Mouse (Mus musculus): ENCODE measurements around the gene Oas1d.
"Not testable (repeated sequence)": the region's sequence is repeated elsewhere in the genome, so short reads cannot be mapped to it uniquely, and the experiment has no call there.

Oas1d gene

GRCm38 (mm10) chr5:120898726-120899125, 15.6 kb upstream of the Oas1d start:
- DNase-seq (ENCODE audit: low read depth in 2 of 2, low spot score in 2 of 2) = no peak

DNA sequence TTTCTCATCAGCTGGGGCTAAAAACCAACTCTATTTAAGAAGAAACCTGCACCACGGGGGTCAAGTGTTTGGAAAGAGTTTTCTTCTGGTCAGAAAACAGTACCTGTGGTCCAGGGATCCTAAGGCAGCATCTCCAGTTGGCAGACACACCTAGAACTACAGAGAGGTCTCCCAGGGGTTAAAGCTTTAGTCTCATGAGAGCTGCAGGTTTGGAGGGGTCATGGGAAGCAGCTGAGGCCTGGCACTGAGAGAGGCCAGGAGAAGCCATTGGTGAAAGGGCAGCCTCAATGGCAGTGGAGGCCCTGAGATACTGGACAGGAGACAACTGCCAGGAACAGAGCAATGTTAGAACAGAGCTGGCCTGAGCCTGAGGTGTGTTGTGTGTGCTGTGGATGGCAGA, 13.7 kb upstream of the Oas1d start:
- no peak for DNase-seq (ENCODE audit: low read depth in 2 of 2, low spot score in 2 of 2)

GRCm38 (mm10) chr5:120902056-120902455, 12.3 kb upstream of the Oas1d start:
- DNase-seq (ENCODE audit: low read depth in 2 of 2, low spot score in 2 of 2) = no peak

DNA sequence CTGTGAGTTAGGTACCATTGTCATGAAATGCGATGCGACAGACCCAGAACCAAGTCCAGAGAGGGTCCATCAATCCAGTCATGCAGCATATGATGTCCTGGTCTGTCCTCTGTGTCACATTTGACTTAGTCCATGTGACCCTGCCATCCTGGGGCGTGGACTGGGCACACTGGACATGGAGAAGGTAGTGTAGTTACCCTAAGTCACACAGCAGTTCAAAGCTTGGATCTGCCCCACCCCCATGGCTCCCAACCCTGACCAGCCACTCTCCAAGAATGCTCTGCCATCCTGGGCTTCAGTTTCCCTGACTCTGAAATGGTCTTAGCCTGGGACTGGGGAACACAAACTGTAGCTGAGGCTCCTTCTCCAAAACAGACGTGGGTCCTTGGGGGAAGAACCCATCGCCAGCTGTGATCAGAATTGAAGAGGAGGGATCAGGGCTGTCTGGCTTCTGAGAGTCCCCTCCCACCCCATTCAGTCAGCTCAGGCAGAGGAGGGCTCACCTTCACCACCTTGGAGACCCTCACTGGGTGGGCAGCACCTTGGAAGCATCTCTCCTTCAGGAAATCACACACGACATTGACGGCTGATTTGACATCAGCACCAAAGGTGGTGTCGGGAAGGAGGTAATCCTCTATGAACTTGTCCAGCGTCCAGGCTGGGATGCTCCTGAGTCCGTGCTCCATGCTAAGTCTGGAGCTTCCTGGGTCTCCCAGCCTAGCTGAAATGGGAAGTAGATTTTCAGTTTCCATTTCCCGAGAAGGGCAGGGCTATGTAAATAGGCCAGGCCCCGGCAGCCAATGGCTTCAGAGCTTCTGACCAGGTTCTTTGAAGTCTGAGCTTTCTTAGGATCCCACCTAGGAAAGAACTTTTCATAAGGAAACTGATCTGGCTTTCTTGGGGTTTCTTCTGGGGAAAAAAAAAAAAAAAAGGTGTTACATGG, 7.3 kb upstream of the Oas1d start, which contains the start of gene Oas1a:
TSS of gene Oas1a (minus strand) at position 731 of the 943 bp plus-strand sequence.
- not testable (repeated sequence) for DNase-seq (ENCODE audit: low read depth in 2 of 2, low spot score in 2 of 2)

DNA sequence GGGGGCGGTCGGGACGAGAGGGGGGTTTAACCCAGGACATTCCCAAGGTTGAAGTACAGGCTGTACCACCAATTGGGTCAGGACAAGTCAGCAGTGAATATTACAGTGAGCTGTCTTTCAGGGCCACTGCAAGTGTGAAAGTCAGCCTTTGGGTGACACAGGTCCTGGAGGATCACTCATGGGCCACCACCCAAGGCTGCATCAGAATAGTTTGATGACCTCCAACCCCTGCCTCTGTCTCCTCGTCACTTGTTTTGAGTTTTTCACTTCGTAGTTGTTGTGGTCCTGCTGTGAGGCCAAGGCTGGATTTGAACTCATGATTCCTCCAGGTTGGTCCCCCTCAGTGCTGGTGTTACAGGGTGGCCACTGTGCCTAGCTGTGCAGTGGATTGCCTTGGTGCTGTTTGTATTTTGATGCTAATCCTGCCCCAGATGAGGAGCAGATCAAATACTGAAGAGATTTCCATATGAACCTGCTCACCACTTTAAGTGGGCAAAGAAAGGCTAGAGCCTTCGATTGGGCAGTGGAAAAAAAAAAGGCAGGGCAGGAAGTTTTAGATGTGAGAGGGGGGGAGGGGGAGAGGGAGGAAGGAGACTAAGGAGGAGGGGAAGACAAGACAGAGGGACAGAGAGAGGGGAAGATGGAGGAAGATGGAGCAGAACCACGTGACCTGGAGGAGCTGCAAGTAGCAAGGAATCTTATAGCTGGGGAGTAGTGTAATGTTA, 6.0 kb upstream of the Oas1d start:
- no peak for DNase-seq (ENCODE audit: low read depth in 2 of 2, low spot score in 2 of 2)

- DNase-seq (ENCODE audit: low read depth in 2 of 2, low spot score in 2 of 2) = not testable (repeated sequence)
Observed at GRCm38 (mm10) chr5:120919156-120919935, 5.0 kb downstream of the Oas1d start.

GRCm38 (mm10) chr5:120920296-120920695, 6.0 kb downstream of the Oas1d start:
- DNase-seq (ENCODE audit: low read depth in 2 of 2, low spot score in 2 of 2) = no peak

DNA sequence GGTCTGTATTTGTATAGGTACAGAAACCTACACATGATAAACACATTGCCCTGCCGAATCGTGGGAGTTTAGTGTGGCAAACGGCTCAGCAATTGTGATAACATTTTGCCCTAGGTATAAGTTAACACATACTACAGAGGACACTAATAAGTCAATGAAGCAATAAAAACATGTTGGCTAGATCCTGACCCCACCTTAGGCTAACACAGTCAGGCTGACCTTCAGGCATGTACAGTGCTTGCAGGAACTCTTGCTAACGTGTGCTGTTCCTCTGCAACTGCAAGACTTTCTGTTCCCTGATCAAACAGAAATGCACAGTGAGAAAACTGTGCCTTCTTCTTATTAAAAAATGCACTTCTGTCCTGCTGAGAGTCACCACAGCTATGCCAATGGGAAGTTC, 9.6 kb downstream of the Oas1d start:
- no peak for DNase-seq (ENCODE audit: low read depth in 2 of 2, low spot score in 2 of 2)

DNA sequence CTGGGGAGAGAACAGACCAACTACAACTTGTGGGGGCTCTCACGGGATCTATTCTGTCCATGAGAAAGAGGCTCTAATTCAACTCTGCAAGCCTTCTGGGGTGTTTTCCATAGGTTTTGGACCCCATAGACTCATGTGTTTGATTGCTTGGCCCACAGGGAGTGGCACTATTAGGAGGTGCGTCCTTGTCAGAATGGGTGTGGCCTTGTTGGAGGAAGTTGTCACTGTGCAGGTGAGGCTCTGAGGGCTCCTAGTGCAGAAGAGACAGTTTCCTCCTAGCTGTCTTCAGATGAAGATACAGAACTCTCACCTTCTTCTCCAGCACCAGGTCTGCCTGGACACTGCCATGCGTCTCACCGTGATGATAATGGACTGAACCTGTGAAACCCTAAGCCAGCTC, 10.2 kb downstream of the Oas1d start:
- DNase-seq (ENCODE audit: low read depth in 2 of 2, low spot score in 2 of 2) = not testable (repeated sequence)

DNA sequence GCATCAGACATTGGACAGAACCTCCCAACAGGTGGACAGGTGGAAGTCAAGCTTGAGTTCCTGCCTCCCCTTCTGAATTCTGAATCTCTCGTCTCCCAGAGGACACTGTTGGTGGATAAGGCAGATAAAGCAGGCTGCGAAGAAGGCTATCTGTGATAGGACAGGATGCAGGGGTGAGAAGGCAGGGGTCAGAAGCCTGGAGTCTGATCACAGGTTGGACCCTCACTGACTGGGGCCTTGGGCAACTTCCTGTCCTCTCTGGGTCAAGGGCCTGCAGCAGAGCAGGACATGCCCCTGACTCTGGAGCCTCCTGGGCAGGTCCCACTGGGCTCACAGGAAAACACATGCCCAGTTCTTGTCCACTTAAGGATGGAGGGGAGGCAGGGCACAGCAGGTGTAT, 12.0 kb downstream of the Oas1d start:
- DNase-seq (ENCODE audit: low read depth in 2 of 2, low spot score in 2 of 2) = not testable (repeated sequence)

GRCm38 (mm10) chr5:120927036-120927435, 12.7 kb downstream of the Oas1d start:
- no peak for DNase-seq (ENCODE audit: low read depth in 2 of 2, low spot score in 2 of 2)

GRCm38 (mm10) chr5:120933966-120934365, 19.6 kb downstream of the Oas1d start:
- DNase-seq (ENCODE audit: low read depth in 2 of 2, low spot score in 2 of 2) = no peak

DNA sequence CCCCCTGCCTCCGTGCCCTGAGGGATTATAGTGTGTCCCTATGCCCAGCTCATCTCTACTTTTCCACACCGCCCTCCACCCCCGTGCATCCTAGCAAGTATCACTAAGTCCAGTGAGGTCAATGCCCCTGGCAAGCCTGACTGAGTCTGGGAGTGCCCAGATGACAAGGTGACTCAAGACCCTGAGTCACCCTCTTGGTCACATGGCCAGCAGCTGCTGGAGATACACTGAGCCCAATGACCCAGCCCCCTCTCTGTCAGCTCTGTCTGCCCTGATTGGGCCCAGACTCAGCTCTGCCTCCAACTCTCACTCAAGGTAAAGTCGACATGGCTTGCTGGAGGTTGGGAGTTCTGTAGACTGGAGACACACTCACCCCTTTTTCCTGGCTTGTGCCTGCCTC, 23.5 kb downstream of the Oas1d start:
- no peak for DNase-seq (ENCODE audit: low read depth in 2 of 2, low spot score in 2 of 2)

DNA sequence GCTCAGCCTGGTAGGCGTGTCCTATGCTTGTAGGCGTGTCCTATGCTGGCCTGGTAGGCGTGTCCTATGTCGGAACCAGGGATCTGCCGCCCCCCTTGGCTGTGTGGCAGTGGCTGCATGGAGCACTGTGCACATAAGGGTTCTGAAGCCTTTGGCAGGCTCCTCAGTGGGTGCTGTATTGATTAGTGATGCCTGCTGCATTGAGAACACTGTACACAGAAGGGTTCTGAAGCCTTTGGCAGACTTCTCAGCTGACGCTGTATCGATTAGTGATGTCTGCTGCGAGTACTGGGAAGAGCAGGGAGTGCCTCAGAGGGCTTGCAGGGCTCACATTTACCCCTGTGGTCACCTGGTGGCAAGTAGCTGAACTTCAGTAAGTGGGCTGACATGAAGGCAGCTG, 24.2 kb downstream of the Oas1d start:
- no peak for DNase-seq (ENCODE audit: low read depth in 2 of 2, low spot score in 2 of 2)

DNA sequence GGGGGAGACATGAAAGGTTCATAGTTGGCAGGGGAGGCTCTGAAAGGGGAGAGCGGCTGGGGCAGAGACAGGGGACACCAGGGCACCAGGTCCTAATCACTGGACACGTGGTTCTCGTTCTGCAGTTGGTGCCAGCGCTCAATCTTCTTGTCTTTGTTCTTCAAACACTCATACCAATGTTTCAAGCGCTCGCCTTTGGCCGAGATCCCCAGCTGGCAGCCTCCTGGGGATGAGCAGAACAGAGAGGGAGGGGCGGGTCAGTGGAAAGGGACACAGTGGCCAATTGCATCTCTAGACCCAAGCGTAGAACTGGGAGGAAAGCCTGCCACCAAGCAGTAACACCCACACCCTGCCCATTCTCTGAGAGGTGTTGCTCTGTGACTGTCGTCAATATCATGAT, 27.7 kb downstream of the Oas1d start:
- DNase-seq (ENCODE audit: low read depth in 2 of 2, low spot score in 2 of 2) = no peak

DNA sequence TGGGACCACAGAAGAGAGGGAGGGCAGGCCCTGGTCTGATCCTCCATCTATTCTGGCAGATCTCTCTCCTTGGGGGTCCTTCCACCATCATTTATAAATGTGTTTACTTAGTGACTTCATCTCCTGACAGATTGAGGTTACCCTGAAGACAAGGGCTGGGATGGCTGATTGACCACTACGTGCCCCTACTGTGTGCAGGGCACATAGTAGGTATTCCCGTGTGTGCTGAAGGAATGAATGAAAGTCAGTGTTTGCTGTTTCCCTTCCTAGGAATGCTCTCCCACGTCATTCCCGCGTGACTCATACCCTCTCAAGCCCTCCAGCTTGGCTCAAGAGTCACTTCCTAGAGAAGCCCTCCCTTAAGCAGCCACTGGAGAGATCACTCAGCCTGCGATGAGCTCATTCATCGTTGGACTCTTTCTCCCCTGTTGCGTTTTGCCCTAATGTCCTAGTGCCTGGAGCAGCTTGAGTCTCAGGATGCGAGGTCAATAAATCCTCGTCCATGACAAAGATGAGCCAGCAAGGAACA, 38.0 kb downstream of the Oas1d start:
- no peak for DNase-seq (ENCODE audit: low read depth in 2 of 2, low spot score in 2 of 2)

- peak in 1 of 2 experiments; percentile 7 for DNase-seq (ENCODE audit: low read depth in 2 of 2, low spot score in 2 of 2)
Observed at GRCm38 (mm10) chr5:120953974-120954373, 39.6 kb downstream of the Oas1d start.

- no peak for DNase-seq (ENCODE audit: low read depth in 2 of 2, low spot score in 2 of 2)
Observed at GRCm38 (mm10) chr5:120961004-120961403, 46.7 kb downstream of the Oas1d start.

DNA sequence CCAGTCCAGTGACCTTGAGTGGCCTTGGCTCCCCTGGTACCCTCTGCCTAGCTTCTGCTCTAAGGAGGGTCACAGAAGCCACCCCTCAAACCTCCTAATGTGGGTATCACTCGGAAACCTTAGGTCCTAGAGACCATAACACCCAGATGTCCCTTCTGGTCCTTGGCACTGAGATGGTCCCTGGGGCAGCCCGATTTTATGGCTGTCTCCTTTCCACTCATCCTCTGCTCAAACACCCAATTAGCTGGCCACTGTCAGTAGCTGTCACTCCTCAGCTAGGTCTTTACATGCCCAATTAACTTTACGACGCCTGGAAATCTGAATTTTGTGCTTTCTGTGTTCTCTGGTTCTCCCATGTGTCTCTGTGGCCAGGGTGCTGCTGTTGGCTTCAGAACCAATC, 51.8 kb downstream of the Oas1d start:
- DNase-seq (ENCODE audit: low read depth in 2 of 2, low spot score in 2 of 2) = no peak

GRCm38 (mm10) chr5:120966894-120967293, 52.6 kb downstream of the Oas1d start:
- DNase-seq (ENCODE audit: low read depth in 2 of 2, low spot score in 2 of 2) = no peak
